Mouse (Mus musculus) cerebellum, adult 2 months (tissue): Measurements from ENCODE around the gene Fam69b. TPM values are rescaled to one million over a fixed set of nuclear protein-coding genes. Genes with fewer than 3 reads are reported as not detected.

ENCODE experiments used
- DNase-seq, 2 experiments: peaks; one replicate each; pipeline ENCODE4 v3.0.0; 2021
- H3K27ac ChIP-seq: fragments of 200-500 bp; 2 replicates; pipeline ENCODE4 v1.5.1; 2012; ENCODE audit warnings: low read length, control low read depth, inconsistent platforms; ENCODE audit not compliant: insufficient read depth
- H3K27me3 ChIP-seq: fragments of 200-500 bp; 2 replicates; pipeline ENCODE4 v1.6.1; 2012; ENCODE audit warnings: inconsistent platforms, mild to moderate bottlenecking, low read length, moderate library complexity; ENCODE audit not compliant: control insufficient read depth, insufficient read depth
- H3K4me1 ChIP-seq: fragments of 200-500 bp; 2 replicates; pipeline ENCODE4 v1.6.1; 2011; ENCODE audit warnings: low read length; ENCODE audit not compliant: control insufficient read depth, insufficient read depth
- H3K4me3 ChIP-seq: fragments of 200-500 bp; replicated peaks from 2 replicates; pipeline ENCODE3; 2011; ENCODE audit warnings: mild to moderate bottlenecking, low read depth, low read length, control low read depth; ENCODE audit not compliant: insufficient read depth
- CTCF ChIP-seq: fragments of 200-500 bp; IDR thresholded peaks from 2 replicates; pipeline ENCODE4 v1.5.1; 2011; ENCODE audit warnings: low read depth, mild to moderate bottlenecking, control low read depth, low read length, moderate library complexity, borderline replicate concordance; ENCODE audit not compliant: insufficient read depth
- POLR2A ChIP-seq: fragments of 200-500 bp; IDR thresholded peaks from 2 replicates; pipeline ENCODE4 v1.6.1; 2011; ENCODE audit warnings: low read length, control low read depth, borderline replicate concordance; ENCODE audit not compliant: insufficient read depth
- WGBS: fragments of 180-500 bp; shearing (Covaris S2); methylation state at CpG from one replicate; pipeline ENCODE4 v1.1.7; 2018; 5-methylcytosine and 5-hydroxymethylcytosine counted together
- polyA plus RNA-seq: library from polyadenylated mRNA; depleted of rRNA; stranded (reverse); fragments of >200 nt; gene quantifications from 2 replicates; pipeline ENCODE4 v1.2.3, GENCODE M21; 2012

Fam69b gene
- polyA plus RNA-seq, 1 experiment, result 147 TPM

DNA sequence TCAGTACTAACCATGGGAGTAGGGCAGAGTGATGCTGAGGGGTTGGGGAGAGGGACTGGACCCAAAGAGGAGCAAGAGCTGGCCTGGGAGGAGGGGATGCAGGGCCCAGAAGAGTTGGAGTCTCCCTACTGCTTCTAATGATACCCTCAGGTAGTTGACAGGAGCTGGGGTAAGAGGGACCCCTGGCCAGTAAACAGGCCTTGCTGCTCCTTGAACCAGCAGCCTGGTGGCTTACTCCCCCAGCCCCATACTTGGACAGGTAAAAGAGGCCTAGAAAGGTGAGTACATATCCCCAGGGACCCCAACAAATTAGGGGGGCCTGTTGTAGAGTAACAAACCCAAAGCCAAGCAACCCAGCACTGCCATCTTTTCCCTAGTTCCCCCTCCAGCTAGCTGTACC, 19.5 kb upstream of the Fam69b start:
- TF ChIP-seq CTCF, result no peak
- no peak for TF ChIP-seq POLR2A

DNA sequence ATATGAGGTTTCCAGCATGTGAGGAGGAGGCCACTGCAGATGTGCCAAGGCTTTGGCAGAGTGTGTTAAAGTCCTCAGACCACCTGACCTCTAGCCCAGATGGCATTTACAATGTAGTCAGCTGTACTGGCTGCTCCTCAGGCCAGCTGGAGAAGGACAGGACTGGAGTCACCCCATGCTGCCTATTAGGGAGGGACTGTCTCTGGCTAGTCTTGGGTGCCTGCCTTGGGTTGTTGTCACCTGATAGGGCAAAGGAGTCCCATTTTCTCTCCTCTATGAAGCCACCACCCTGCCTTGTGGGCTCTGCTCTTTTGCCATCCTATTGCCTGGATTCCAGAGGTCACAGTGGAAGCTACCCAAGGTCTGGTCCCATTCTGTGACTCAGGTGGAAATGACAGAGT, 19.0 kb upstream of the Fam69b start:
- DNase-seq, result no peak
- Histone ChIP-seq H3K27me3 (no peaks in the 10 kb centered on the region), H3K4me1 (no peaks in the 10 kb centered on the region), H3K4me3 (no peak overlapping the region), H3K27ac (no peak overlapping the region)
- TF ChIP-seq POLR2A (no peak), CTCF (no peak)

More for the DNA sequence above, 19.5 kb upstream of the Fam69b start:
- no peak overlapping the region for H3K4me3 ChIP-seq
- H3K27me3 ChIP-seq, result no peaks in the 10 kb centered on the region
- DNase-seq, result no peak
- H3K27ac ChIP-seq, result no peak overlapping the region
- no peaks in the 10 kb centered on the region for H3K4me1 ChIP-seq

DNA sequence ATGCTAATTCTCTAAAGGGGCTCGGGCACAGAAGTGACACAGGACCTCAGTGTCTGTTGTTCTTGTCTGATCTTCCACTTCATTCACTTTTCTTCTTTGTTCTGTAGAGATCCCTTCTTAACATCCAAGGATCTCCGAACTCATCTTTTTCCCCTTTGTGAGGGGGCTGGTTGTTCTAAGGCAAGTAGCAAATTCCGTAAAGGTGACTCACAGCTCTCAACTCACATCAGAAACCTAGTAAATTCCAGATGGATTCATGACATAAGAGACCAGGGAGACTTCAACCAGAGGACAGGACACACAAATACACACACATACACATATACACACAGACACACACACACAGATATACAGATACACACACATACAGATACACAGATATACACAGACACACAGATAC, 17.7 kb upstream of the Fam69b start:
- Histone ChIP-seq H3K4me3 (no peak overlapping the region), H3K4me1 (no peaks in the 10 kb centered on the region), H3K27ac (no peak overlapping the region), H3K27me3 (no peaks in the 10 kb centered on the region)
- TF ChIP-seq POLR2A (no peak), CTCF (no peak)
- DNase-seq, result no peak
- 78% methylated on average over 3 of the region's 3 CpGs for WGBS

DNA sequence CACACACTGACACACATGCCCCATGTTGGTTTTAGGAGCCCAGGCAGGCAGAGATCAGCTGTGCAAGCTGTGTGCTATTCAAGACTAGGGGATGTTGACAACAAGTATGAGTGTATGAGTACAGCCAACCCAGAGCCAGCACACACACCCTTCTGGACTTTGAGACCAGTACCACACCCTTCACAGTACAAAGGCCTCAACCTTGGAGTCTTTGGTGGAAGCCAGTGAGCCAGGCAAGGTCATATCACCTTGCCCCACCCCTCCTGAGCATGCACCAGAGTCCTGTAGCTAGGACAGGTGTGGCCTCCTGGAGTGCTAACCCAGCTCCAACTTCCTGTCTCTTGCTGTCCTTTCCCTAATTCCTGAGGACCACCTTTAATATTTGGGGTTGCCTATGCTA, 17.2 kb upstream of the Fam69b start:
- DNase-seq, result no peak
- Histone ChIP-seq H3K27me3 (no peaks in the 10 kb centered on the region), H3K4me1 (no peaks in the 10 kb centered on the region), H3K27ac (no peak overlapping the region), H3K4me3 (no peak overlapping the region)
- TF ChIP-seq POLR2A, result no peak
- no peak for TF ChIP-seq CTCF

DNA sequence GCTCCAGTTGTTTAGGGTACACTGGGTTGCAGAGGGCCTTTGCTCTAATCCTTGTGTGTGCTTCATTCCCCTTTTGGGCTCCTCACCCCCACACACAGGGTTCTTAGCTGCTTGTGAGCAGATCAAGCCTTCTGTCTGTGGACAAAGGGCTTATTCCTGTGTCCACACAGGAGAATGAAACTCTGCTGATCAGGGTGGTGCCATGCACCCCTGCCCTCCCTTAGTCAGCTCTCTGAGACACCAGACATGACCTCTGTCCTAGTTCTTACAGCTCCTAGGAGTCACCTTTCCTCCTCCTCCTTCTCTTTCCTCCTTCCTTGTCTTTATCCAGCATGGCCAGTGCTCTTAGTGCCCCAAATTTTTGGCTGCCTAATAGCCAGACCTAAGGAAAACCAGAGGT, 16.4 kb upstream of the Fam69b start:
- TF ChIP-seq POLR2A (no peak), CTCF (no peak)
- DNase-seq, result no peak
- Histone ChIP-seq H3K4me1 (no peaks in the 10 kb centered on the region), H3K27me3 (no peaks in the 10 kb centered on the region), H3K4me3 (no peak overlapping the region), H3K27ac (no peak overlapping the region)

DNA sequence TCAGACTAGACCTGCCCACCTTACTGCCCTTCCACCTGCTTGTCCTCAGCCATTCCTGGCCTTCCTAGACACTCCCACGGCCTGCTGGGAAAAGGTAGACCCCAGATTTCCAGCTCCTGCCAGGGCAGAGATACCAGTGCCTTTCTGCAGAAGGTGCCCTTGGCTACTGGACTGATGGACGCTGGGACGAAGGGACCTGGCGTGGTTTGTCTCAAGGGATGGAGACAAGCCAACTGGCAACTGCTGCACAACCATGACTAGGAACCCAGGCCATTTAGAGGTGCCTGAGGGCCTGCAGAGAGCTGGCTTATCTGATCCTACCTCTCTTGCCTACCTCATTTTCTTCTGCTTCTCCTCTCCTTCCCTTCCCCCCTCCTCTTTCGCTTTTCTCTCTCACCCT, 13.4 kb upstream of the Fam69b start:
- Histone ChIP-seq H3K4me1 (no peaks in the 10 kb centered on the region; the same call in 1 of the 2 replicates), H3K4me3 (no peak overlapping the region), H3K27ac (no peak overlapping the region), H3K27me3 (no peaks in the 10 kb centered on the region)
- WGBS, result 45% methylated on average over 5 of the region's 5 CpGs
- DNase-seq, result no peak
- TF ChIP-seq CTCF, result no peak
- TF ChIP-seq POLR2A, result no peak

DNA sequence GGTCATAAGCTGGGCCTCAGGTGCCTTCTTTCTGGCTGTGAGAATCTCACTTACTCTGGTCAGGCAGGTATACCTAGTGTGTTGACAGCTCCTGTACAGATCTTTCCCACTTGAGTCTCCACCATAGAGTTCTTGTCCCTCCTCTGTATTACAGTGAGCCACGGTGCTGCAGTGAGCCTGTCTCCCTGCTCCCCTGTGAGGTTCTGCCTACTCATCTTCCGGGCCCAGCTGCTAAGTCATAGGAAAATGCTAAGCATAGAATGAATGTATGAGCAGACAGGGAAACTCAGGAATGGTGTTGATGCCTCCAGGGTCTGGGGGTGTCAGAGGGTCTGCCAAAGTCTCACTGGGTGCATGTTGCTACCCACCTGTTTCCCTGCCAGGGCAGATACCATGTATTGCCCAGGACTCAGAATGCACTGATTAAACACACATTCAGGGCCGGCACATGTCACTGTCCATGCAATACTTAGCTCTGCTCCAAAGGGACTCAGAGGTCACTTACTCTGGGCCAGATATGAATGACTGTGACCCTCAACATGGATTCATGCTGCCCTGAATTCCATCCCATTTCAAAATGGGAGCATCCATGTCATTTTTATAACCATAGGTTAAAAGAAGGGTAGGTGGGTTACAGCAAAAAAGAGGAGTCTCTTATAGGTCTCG, 12.7 kb upstream of the Fam69b start:
- no peaks in the 10 kb centered on the region for H3K27me3 ChIP-seq
- DNase-seq, result no peak
- TF ChIP-seq CTCF, result no peak
- TF ChIP-seq POLR2A, result no peak
- H3K4me1 ChIP-seq, result no peaks in the 10 kb centered on the region; the same call in 1 of the 2 replicates
- WGBS, result 84% methylated on average over 4 of the region's 4 CpGs
- no peak overlapping the region for H3K27ac ChIP-seq
- no peak overlapping the region for H3K4me3 ChIP-seq

DNA sequence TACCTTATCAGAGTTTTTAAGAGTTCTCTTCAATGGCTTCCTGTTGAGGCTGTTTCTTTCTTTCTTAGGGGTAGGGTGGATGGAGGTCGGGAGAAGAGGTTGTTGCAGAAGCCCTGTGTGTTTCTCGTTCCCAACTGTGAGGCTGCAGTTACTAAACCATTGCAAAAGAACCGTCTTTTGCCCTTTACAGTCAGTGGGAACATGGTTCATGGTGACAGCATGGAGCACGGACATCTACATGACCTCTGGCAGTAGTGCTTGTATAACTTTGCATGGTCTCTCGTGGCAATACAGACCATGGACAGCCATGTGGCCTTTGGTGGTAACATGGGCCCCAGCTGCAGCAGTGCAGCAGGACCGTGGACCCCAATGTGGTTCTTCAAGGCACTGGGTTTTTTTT, 10.9 kb upstream of the Fam69b start:
- no peak for TF ChIP-seq POLR2A
- no peak for TF ChIP-seq CTCF
- H3K27me3 ChIP-seq, result no peaks in the 10 kb centered on the region
- H3K4me3 ChIP-seq, result no peak overlapping the region
- no peak overlapping the region for H3K27ac ChIP-seq
- no peak for DNase-seq
- no peaks in the 10 kb centered on the region; the same call in 1 of the 2 replicates for H3K4me1 ChIP-seq
- WGBS, result 70% methylated on average over 6 of the region's 6 CpGs
